Mouse (Mus musculus) right cerebral cortex, postnatal 4 days (tissue): ENCODE data around the gene Ifna6.
"Not testable (repeated sequence)": the region's sequence is repeated elsewhere in the genome, so short reads cannot be mapped to it uniquely, and the experiment has no call there.

Experiments used
- DNase-seq: peaks from one replicate; pipeline ENCODE4 v3.0.0-alpha.2; 2022

Ifna6 gene

DNA sequence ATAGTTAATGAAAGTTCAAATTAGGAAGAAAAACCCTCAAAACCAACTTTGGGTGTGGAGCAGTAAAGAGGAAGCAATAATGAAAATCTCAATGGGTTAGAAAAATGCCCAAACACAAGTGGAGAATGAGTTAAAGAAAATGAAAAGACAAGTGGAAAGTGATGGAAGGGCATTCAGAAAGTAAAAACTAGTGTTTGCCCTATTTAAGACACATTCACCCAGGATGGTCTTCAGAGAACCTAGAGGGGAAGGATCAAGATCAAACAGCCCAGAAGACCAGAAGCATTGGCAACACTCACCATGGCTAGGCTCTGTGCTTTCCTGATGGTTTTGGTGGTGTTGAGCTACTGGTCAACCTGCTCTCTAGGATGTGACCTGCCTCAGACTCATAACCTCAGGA, at the start of gene Ifna6:
Gene Ifna6, plus strand, starts transcription at position 301 of the 400 bp plus-strand sequence.
- not testable (repeated sequence) for DNase-seq

GRCm38 (mm10) chr4:88779550-88779949, 47.7 kb upstream of the Ifna6 start, which contains the start of gene Gm13272:
Gene Gm13272 (plus strand): TSS chr4:88779850.
- not testable (repeated sequence) for DNase-seq

GRCm38 (mm10) chr4:88780320-88780719, 46.9 kb upstream of the Ifna6 start:
- not testable (repeated sequence) for DNase-seq

- DNase-seq: not testable (repeated sequence)
These were observed 45.4 kb upstream of the Ifna6 start, which contains the start of gene Ifnz for GRCm38 (mm10) chr4:88781831-88782230. Gene Ifnz (plus strand): TSS chr4:88782131.

DNA sequence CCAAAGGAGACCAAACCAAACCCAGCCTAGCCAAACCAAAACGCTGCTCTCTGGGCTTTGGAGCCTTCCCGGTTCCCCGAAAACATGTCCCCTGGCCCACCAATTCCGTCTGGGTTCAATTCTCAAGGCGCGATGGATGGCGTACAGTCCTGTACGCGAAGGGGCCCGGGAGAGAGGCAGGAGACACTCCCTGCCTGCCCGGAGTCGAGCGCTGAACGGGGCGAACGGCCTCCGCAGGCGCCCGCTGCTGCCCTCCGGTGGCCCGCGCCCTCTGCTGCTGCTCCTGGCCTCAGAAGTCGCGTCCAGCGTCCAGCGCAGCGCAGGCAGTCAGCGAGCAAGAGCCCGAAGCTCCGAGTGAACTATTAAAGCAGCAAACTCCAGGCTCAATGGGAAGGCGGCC, 44.9 kb upstream of the Ifna6 start:
- DNase-seq: not testable (repeated sequence)

DNA sequence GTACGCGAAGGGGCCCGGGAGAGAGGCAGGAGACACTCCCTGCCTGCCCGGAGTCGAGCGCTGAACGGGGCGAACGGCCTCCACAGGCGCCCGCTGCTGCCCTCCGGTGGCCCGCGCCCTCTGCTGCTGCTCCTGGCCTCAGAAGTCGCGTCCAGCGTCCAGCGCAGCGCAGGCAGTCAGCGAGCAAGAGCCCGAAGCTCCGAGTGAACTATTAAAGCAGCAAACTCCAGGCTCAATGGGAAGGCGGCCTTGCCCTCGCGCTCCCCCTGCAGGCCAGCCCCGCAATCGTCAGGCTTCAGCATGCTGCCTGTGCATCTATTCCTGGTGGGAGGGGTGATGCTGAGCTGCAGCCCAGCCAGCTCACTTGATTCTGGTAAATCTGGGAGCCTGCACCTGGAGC, 41.8 kb upstream of the Ifna6 start, which contains the start of gene Gm13276:
Gene Gm13276, plus strand, starts transcription at position 301 of the 400 bp plus-strand sequence.
- DNase-seq: not testable (repeated sequence)

DNA sequence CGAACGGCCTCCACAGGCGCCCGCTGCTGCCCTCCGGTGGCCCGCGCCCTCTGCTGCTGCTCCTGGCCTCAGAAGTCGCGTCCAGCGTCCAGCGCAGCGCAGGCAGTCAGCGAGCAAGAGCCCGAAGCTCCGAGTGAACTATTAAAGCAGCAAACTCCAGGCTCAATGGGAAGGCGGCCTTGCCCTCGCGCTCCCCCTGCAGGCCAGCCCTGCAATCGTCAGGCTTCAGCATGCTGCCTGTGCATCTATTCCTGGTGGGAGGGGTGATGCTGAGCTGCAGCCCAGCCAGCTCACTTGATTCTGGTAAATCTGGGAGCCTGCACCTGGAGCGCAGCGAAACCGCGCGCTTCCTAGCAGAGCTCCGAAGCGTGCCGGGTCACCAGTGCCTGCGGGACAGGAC, 38.8 kb upstream of the Ifna6 start, which contains the start of gene Gm13277:
Gene Gm13277, plus strand, starts transcription at position 231 of the 400 bp plus-strand sequence.
- DNase-seq: peak; percentile 47

DNA sequence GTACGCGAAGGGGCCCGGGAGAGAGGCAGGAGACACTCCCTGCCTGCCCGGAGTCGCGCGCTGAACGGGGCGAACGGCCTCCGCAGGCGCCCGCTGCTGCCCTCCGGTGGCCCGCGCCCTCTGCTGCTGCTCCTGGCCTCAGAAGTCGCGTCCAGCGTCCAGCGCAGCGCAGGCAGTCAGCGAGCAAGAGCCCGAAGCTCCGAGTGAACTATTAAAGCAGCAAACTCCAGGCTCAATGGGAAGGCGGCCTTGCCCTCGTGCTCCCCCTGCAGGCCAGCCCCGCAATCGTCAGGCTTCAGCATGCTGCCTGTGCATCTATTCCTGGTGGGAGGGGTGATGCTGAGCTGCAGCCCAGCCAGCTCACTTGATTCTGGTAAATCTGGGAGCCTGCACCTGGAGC, 36.0 kb upstream of the Ifna6 start, which contains the start of gene Gm13278:
Gene Gm13278, plus strand, starts transcription at position 301 of the 400 bp plus-strand sequence.
- not testable (repeated sequence) for DNase-seq

GRCm38 (mm10) chr4:88793936-88794675, 33.1 kb upstream of the Ifna6 start, which contains the start of gene Gm13275:
Gene Gm13275 (plus strand): TSS chr4:88794487.
- DNase-seq: peak; percentile 22

DNA sequence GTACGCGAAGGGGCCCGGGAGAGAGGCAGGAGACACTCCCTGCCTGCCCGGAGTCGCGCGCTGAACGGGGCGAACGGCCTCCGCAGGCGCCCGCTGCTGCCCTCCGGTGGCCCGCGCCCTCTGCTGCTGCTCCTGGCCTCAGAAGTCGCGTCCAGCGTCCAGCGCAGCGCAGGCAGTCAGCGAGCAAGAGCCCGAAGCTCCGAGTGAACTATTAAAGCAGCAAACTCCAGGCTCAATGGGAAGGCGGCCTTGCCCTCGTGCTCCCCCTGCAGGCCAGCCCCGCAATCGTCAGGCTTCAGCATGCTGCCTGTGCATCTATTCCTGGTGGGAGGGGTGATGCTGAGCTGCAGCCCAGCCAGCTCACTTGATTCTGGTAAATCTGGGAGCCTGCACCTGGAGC, 30.1 kb upstream of the Ifna6 start, which contains the start of gene Gm13279:
Gene Gm13279, plus strand, starts transcription at position 301 of the 400 bp plus-strand sequence.
- DNase-seq: not testable (repeated sequence)

DNA sequence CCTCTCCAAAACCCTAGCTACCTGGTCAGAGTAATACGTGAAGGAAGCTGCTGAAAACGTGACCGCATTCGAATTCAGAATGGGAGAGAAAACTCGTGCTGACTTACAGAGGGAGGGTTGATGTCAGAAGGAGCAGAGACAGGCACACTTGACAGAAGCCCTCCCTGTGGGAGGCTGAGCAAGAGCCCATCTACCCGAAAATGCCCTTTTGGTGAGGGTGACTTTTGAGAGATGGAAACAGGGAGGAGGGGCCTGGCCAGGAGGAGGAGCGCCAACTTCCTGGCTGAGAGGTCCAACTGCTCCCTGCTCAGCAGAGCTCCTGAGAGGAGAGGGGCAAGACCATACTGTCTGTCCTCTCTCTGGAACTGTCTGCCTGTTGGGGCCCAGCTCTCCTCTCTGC, 27.9 kb upstream of the Ifna6 start, which contains the start of gene Gm13285:
Gene Gm13285, plus strand, starts transcription at position 301 of the 400 bp plus-strand sequence.
- not testable (repeated sequence) for DNase-seq

GRCm38 (mm10) chr4:88802954-88803353, 24.3 kb upstream of the Ifna6 start, which contains the start of gene Gm13287:
Gene Gm13287 (plus strand): TSS chr4:88803254.
- not testable (repeated sequence) for DNase-seq

GRCm38 (mm10) chr4:88805231-88805630, 22.0 kb upstream of the Ifna6 start, which contains the start of gene Gm13288:
Gene Gm13288 (plus strand): TSS chr4:88805531.
- DNase-seq: not testable (repeated sequence)

DNA sequence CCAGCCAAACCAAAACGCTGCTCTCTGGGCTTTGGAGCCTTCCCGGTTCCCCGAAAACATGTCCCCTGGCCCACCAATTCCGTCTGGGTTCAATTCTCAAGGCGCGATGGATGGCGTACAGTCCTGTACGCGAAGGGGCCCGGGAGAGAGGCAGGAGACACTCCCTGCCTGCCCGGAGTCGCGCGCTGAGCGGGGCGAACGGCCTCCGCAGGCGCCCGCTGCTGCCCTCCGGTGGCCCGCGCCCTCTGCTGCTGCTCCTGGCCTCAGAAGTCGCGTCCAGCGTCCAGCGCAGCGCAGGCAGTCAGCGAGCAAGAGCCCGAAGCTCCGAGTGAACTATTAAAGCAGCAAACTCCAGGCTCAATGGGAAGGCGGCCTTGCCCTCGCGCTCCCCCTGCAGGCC, 21.5 kb upstream of the Ifna6 start:
- not testable (repeated sequence) for DNase-seq

GRCm38 (mm10) chr4:88815928-88816327, 11.3 kb upstream of the Ifna6 start, which contains the start of gene Ifna7:
Gene Ifna7 (plus strand): TSS chr4:88816228.
- no peak for DNase-seq

- DNase-seq: no peak
These were observed 7.6 kb upstream of the Ifna6 start, which contains the start of gene Ifna11 for GRCm38 (mm10) chr4:88819659-88820058. Gene Ifna11 (plus strand): TSS chr4:88819959.

DNA sequence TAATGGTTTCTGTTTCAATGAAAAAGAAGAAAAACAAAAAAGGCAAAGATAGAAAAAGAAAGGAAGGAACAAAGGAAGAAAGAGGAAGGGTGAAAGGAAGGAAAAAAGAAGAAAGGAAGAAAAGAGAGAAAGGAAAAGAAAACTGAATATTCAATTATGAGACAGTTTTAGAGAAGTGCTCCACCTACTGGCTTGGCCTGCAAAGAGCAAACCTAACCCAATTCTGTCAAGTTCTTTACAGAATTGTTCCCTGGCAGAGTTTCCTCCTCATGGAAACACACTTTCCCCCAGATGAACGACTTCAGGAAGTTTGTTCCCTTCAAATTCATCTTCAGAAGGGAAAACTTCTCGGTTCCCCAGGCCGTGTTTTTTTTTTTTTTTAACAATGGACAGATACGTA, 4.2 kb upstream of the Ifna6 start:
- DNase-seq: peak; percentile 21

DNA sequence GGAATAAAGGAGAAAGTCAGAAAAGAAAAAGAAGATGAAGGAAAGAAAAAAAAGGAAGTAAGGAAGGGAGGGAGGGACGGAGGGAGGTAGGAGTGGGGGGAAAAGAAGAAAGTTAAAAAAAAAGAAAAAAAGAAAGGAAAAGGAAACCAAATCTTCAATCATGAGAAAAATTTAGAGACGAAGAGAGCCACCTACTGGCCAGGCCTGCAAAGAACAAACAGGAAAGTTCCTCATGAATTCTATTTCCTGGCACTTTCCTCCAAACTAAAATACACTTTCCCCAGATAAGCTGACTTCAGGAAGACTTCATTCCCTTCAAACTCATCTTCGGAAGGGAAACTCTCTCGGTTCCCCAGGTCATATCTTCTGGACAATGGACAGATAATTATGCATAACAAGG, 3.3 kb downstream of the Ifna6 start:
- DNase-seq: peak; percentile 53

DNA sequence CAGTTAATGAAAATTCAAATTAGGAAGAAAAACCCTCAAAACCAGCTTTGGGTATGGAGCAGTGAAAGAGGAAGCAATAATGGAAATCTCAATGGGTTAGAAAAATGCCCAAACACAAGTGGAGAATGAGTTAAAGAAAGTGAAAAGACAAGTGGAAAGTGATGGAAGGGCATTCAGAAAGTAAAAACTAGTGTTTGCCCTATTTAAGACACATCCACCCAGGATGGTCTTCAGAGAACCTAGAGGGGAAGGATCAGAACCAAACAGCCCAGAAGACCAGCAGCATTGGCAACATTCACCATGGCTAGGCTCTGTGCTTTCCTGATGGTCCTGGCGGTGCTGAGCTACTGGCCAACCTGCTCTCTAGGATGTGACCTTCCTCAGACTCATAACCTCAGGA, 8.0 kb downstream of the Ifna6 start, which contains the start of gene Ifna5:
Gene Ifna5, plus strand, starts transcription at position 301 of the 400 bp plus-strand sequence.
- not testable (repeated sequence) for DNase-seq

DNA sequence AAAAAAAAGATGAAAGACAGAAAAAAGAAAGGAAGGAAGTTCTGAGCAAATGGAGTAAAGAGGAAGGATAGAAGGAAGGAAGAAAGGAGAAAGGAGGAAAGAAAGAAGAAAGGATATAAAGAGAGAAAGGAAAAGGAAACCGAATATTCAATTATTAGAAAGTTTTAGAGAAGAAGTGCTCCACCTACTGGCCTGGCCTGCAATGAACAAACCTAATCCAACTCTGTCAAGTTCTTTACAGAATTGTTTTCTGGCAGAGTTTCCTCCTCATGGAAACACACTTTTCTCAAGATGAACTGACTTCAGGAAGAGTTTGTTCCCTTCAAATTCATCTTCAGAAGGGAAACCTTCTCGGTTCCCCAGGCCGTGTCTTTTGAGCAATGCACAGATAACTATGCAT, 11.6 kb downstream of the Ifna6 start:
- DNase-seq: peak; percentile 12

GRCm38 (mm10) chr4:88840058-88840457, 12.8 kb downstream of the Ifna6 start:
- DNase-seq: no peak

GRCm38 (mm10) chr4:88841438-88841911, 14.3 kb downstream of the Ifna6 start, which contains the start of gene Ifna4:
Gene Ifna4 (plus strand): TSS chr4:88841861.
- no peak for DNase-seq

DNA sequence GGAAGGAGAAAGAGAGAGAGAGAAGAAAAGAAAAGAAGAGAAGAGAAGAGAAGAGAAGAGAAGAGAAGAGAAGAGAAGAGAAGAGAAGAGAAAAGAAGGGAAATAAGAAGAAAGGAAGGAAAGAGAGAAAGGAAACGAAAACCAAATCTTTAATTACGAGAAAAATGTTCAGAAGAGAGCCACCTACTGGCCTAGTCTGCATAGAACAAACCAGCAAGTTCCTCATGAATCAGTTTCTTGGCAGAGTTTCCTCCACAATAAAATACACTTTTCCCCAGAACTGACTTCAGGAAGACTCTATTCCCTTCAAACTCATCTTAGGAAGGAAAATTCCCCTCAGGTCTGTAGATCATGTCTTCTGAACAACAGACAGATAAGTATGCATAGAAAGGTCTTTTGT, 18.1 kb downstream of the Ifna6 start:
- no peak for DNase-seq
